Mouse (Mus musculus): ENCODE results near the gene Ctdnep1. TPM values are rescaled to one million over a fixed set of nuclear protein-coding genes. Genes with fewer than 3 reads are reported as not detected.
A peak's percentile ranks its signal among the peaks of the same experiment; 100 is the strongest.

The Ctdnep1 gene
- polyA plus RNA-seq, 1 experiment from 2014 or later = 24.4 TPM

DNA sequence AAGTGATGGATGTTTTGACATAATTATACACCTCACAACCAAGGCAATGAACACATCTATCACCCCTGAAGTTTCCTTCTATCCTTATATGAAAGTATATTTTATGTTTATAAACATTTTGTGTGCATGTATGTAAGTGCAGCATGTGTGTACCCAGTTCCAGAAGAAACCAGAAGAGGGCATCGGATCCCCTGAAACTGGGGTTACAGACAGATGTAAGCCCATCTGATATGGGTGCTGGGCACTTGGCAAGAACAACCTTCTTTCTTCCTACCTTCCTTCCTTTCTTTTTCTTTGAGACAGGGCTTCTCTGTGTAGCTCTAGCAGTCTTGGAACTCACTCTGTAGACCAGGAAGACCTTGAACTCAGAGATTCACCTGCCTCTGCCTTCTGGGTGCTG is 24.7 kb upstream of the Ctdnep1 start:
- H3K27me3 ChIP-seq (ENCODE audit: control insufficient read depth, insufficient read depth, low read depth, low read length) = peaks cover 5% of the 10 kb centered on the region
- H3K9ac ChIP-seq (ENCODE audit: low read depth, low read length) = no peak overlapping the region
- H3K36me3 ChIP-seq (ENCODE audit: control insufficient read depth, insufficient read depth, low read length) = no peaks in the 10 kb centered on the region
- 85% methylated on average over 1 of the region's 1 CpGs for WGBS
- no peak overlapping the region for H3K4me3 ChIP-seq (ENCODE audit: low read depth, low read length)
- H3K4me1 ChIP-seq (ENCODE audit: control insufficient read depth, insufficient read depth, low read length) = no peaks in the 10 kb centered on the region
- no peak overlapping the region for H3K27ac ChIP-seq (ENCODE audit: low read length)
- ATAC-seq = no peak
- H3K9me3 ChIP-seq (replicated peaks; ENCODE audit: control insufficient read depth, low read length, poor library complexity, severe bottlenecking) = no peaks in the 10 kb centered on the region
- no peak overlapping the region for H3K4me2 ChIP-seq (ENCODE audit: low read length)

- Histone ChIP-seq H3K9me3 (replicated peaks; ENCODE audit: control insufficient read depth, low read length, poor library complexity, severe bottlenecking) (no peaks in the 10 kb centered on the region), H3K4me3 (ENCODE audit: low read depth, low read length) (no peak overlapping the region), H3K36me3 (ENCODE audit: control insufficient read depth, insufficient read depth, low read length) (no peaks in the 10 kb centered on the region), H3K9ac (ENCODE audit: low read depth, low read length) (no peak overlapping the region), H3K27me3 (ENCODE audit: control insufficient read depth, insufficient read depth, low read depth, low read length) (peaks cover 39% of the 10 kb centered on the region), H3K4me1 (ENCODE audit: control insufficient read depth, insufficient read depth, low read length) (peaks cover 2% of the 10 kb centered on the region; the same call in 1 of the 2 replicates), H3K4me2 (ENCODE audit: low read length) (no peak overlapping the region), H3K27ac (ENCODE audit: low read length) (no peak overlapping the region)
- 26% methylated on average over 5 of the region's 5 CpGs for WGBS
- no peak for ATAC-seq
These were observed 20.3 kb upstream of the Ctdnep1 start for GRCm38 (mm10) chr11:69960616-69961015.

DNA sequence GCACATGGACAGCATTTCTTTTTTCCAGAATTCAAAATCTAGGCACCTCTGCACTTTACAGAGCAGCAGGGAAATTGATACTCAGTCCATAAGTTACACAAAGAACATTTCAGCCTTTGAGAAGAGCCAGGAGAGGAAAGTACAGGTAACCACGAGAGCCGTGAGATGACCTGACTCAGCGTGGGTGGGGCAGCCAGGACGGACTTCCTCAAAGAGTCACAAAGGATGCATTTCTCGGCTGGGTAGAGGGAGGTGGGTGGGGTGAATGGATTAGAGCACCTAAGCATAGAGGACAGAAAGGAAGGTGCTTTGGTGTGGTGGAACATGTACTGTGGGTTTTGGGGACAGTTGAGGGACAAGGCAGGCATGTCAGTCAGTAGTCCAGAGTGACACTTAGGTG is 19.1 kb upstream of the Ctdnep1 start:
- ATAC-seq = no peak
- Histone ChIP-seq H3K27me3 (ENCODE audit: control insufficient read depth, insufficient read depth, low read depth, low read length) (peaks cover 50% of the 10 kb centered on the region), H3K4me2 (ENCODE audit: low read length) (no peak overlapping the region), H3K4me1 (ENCODE audit: control insufficient read depth, insufficient read depth, low read length) (peaks cover 6% of the 10 kb centered on the region; the same call in 1 of the 2 replicates), H3K27ac (ENCODE audit: low read length) (no peak overlapping the region), H3K4me3 (ENCODE audit: low read depth, low read length) (no peak overlapping the region), H3K9ac (ENCODE audit: low read depth, low read length) (no peak overlapping the region), H3K9me3 (replicated peaks; ENCODE audit: control insufficient read depth, low read length, poor library complexity, severe bottlenecking) (no peaks in the 10 kb centered on the region), H3K36me3 (ENCODE audit: control insufficient read depth, insufficient read depth, low read length) (no peaks in the 10 kb centered on the region)
- 44% methylated on average over 5 of the region's 5 CpGs for WGBS

- Histone ChIP-seq H3K27ac (ENCODE audit: low read length) (no peak within 1 kb of the TSS), H3K36me3 (ENCODE audit: control insufficient read depth, insufficient read depth, low read length) (peaks cover 13% of the 10 kb centered on the region), H3K9ac (ENCODE audit: low read depth, low read length) (no peak within 1 kb of the TSS), H3K4me2 (ENCODE audit: low read length) (peak within 1 kb of the TSS; percentile 15; the same call in 1 of the 2 replicates), H3K4me1 (ENCODE audit: control insufficient read depth, insufficient read depth, low read length) (peaks cover 6% of the 10 kb centered on the region; the same call in 1 of the 2 replicates), H3K9me3 (replicated peaks; ENCODE audit: control insufficient read depth, low read length, poor library complexity, severe bottlenecking) (no peaks in the 10 kb centered on the region), H3K27me3 (ENCODE audit: control insufficient read depth, insufficient read depth, low read depth, low read length) (peaks cover 60% of the 10 kb centered on the region), H3K4me3 (ENCODE audit: low read depth, low read length) (no peak within 1 kb of the TSS)
- 10% methylated on average over 24 of the region's 24 CpGs for WGBS
- ATAC-seq = no peak
These were observed 16.2 kb upstream of the Ctdnep1 start, which contains the start of gene Cldn7 for GRCm38 (mm10) chr11:69964650-69965270. Gene Cldn7 (plus strand): TSS chr11:69964779.

DNA sequence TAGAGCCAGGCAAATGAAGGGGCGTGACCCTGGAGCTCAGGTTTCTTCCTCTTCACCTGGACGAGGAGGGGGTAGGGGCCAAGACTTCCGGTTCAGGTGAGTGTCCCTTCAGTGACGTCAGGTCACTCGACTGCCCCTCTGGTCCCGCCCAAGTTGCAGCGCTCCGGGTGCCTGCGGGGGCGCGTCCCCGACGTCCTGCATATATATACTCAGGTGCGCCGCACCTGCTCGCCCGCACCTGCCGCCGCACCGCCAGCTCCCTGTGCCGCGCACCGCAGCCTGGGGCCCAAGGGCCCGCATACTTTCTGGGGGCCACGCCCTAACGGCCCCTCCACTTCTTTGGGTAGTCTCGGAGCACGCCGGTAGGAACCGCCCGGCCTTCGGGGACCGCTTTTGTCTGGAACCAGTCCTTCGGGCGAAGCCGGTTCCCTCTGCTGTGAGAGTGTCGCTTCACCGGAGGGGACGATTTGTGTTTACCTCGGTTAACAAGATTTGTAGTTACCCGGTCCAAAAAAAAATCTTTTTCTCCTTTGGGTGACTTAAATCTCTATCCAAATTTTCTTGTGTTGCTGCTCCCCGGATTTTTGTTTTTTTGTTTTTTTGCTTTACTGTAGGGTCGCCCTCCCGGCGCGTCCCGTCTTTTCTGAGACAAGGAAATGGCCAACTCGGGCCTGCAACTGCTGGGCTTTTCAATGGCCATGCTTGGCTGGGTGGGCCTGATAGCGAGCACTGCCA is 15.5 kb upstream of the Ctdnep1 start:
- Histone ChIP-seq H3K4me1 (ENCODE audit: control insufficient read depth, insufficient read depth, low read length) (peaks cover 6% of the 10 kb centered on the region; the same call in 1 of the 2 replicates), H3K4me3 (ENCODE audit: low read depth, low read length) (no peak overlapping the region), H3K27me3 (ENCODE audit: control insufficient read depth, insufficient read depth, low read depth, low read length) (peaks cover 60% of the 10 kb centered on the region), H3K36me3 (ENCODE audit: control insufficient read depth, insufficient read depth, low read length) (peaks cover 13% of the 10 kb centered on the region), H3K27ac (ENCODE audit: low read length) (no peak overlapping the region), H3K9ac (ENCODE audit: low read depth, low read length) (peak overlapping the region; percentile 28; the same call in 1 of the 2 replicates), H3K9me3 (replicated peaks; ENCODE audit: control insufficient read depth, low read length, poor library complexity, severe bottlenecking) (no peaks in the 10 kb centered on the region), H3K4me2 (ENCODE audit: low read length) (peak overlapping the region; percentile 15; the same call in 1 of the 2 replicates)
- no peak for ATAC-seq
- 2% methylated on average over 48 of the region's 49 CpGs for WGBS

DNA sequence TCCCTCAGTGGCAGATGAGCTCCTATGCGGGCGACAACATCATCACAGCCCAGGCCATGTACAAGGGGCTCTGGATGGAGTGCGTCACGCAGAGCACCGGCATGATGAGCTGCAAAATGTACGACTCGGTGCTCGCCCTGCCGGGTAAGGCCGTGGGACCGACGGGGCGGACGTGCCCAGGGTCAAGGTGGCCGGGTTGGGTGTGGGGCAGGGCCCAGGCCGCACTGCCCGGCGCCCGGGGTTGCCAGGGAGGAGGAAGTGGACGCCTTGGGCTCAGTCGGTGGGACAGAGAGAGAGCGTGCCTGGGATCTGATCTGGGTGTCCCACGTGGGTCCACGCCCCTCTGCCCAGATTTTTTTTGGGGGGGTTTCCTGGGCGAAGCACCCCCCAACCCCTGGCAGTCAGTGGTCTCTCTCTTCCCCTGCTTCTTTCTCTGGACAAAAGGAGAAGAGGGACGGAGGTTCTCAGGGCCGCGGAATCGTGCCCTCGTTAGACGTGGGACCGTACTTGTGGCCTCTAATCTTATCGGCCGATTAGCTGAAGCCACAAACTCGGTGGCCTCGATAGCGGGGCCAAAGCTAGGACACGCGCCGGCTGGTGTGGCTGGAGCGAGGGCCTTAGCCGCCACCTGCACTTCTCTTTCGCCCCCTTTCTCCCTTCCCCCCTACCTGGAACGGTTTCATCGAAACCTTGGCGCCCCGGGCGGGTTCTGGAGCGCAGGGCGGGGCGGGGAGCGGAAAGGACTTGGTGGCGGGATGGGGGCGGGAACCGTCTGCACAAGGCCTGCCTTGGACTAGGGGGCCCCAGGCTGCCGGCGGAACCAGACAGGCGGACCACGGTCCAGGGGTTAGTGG is 14.7 kb upstream of the Ctdnep1 start:
- Histone ChIP-seq H3K4me2 (ENCODE audit: low read length) (peak overlapping the region; percentile 43), H3K4me3 (ENCODE audit: low read depth, low read length) (peak overlapping the region; percentile 23), H3K27me3 (ENCODE audit: control insufficient read depth, insufficient read depth, low read depth, low read length) (peaks cover 57% of the 10 kb centered on the region), H3K4me1 (ENCODE audit: control insufficient read depth, insufficient read depth, low read length) (peaks cover 6% of the 10 kb centered on the region; the same call in 1 of the 2 replicates), H3K9me3 (replicated peaks; ENCODE audit: control insufficient read depth, low read length, poor library complexity, severe bottlenecking) (no peaks in the 10 kb centered on the region), H3K9ac (ENCODE audit: low read depth, low read length) (peak overlapping the region; percentile 36), H3K36me3 (ENCODE audit: control insufficient read depth, insufficient read depth, low read length) (peaks cover 13% of the 10 kb centered on the region), H3K27ac (ENCODE audit: low read length) (no peak overlapping the region)
- peak; percentile 32; the same call in 1 of the 2 replicates for ATAC-seq
- 2% methylated on average over 56 of the region's 59 CpGs for WGBS

DNA sequence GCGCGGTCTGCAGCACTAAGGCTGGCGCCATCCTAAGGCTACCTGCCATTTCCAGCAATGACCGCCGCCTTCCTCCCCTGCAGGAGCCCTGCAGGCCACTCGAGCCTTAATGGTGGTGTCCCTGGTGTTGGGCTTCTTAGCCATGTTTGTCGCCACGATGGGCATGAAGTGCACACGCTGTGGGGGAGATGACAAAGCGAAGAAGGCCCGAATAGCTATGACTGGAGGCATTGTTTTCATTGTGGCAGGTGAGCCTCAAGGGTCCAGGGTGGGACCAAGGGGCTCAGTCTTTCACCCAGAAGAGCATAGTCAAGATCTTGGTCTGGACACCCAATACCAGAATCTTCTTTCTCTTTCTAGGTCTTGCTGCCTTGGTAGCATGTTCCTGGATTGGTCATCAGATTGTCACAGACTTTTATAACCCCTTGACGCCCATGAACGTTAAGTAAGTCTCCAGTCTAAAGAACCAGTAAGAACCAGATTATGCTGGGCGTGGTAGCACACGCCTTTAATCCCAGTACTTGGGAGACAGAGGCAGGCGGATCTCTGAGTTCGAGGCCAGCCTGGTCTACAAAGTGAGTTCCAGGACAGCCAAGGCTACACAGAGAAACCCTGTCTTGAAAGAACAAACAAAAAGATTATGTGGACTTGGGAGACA is 14.0 kb upstream of the Ctdnep1 start:
- Histone ChIP-seq H3K9me3 (replicated peaks; ENCODE audit: control insufficient read depth, low read length, poor library complexity, severe bottlenecking) (no peaks in the 10 kb centered on the region), H3K4me2 (ENCODE audit: low read length) (peak overlapping the region; percentile 43), H3K36me3 (ENCODE audit: control insufficient read depth, insufficient read depth, low read length) (peaks cover 14% of the 10 kb centered on the region), H3K9ac (ENCODE audit: low read depth, low read length) (peak overlapping the region; percentile 36), H3K27me3 (ENCODE audit: control insufficient read depth, insufficient read depth, low read depth, low read length) (peaks cover 51% of the 10 kb centered on the region), H3K4me1 (ENCODE audit: control insufficient read depth, insufficient read depth, low read length) (peaks cover 6% of the 10 kb centered on the region; the same call in 1 of the 2 replicates), H3K4me3 (ENCODE audit: low read depth, low read length) (peak overlapping the region; percentile 23; the same call in 1 of the 2 replicates), H3K27ac (ENCODE audit: low read length) (no peak overlapping the region)
- no peak for ATAC-seq
- WGBS = 40% methylated on average over 17 of the region's 17 CpGs

- peaks cover 38% of the 10 kb centered on the region for H3K27me3 ChIP-seq (ENCODE audit: control insufficient read depth, insufficient read depth, low read depth, low read length)
- H3K9me3 ChIP-seq (replicated peaks; ENCODE audit: control insufficient read depth, low read length, poor library complexity, severe bottlenecking) = no peaks in the 10 kb centered on the region
- whole genome bisulfite sequencing = 92% methylated on average over 4 of the region's 4 CpGs
- ATAC-seq = no peak
- no peak overlapping the region for H3K4me3 ChIP-seq (ENCODE audit: low read depth, low read length)
- peaks cover 20% of the 10 kb centered on the region for H3K36me3 ChIP-seq (ENCODE audit: control insufficient read depth, insufficient read depth, low read length)
- H3K27ac ChIP-seq (ENCODE audit: low read length) = no peak overlapping the region
- H3K4me2 ChIP-seq (ENCODE audit: low read length) = no peak overlapping the region
- peaks cover 6% of the 10 kb centered on the region; the same call in 1 of the 2 replicates for H3K4me1 ChIP-seq (ENCODE audit: control insufficient read depth, insufficient read depth, low read length)
- no peak overlapping the region for H3K9ac ChIP-seq (ENCODE audit: low read depth, low read length)
These were observed 12.2 kb upstream of the Ctdnep1 start for GRCm38 (mm10) chr11:69968793-69969192.
